Mouse (Mus musculus): Measurements from ENCODE around the gene AC124502.3.

- TF ChIP-seq CTCF (conservative IDR thresholded peaks at IDR 0.05; ENCODE audit: insufficient read depth, insufficient read length, low read depth, low read length) (no peak), POLR2A (IDR thresholded peaks at IDR 0.05; ENCODE audit: low read depth, low read length) (no peak)
These were observed 14.2 kb downstream of the AC124502.3 start for GRCm38 (mm10) chr19:5052853-5053252.
